Mouse (Mus musculus): ENCODE measurements around the gene Pidd1. TPM values are rescaled to one million over a fixed set of nuclear protein-coding genes. Genes with fewer than 3 reads are reported as not detected.
A peak's percentile ranks its signal among the peaks of the same experiment; 100 is the strongest.
"Not testable (repeated sequence)": the region's sequence is repeated elsewhere in the genome, so short reads cannot be mapped to it uniquely, and the experiment has no call there.

The Pidd1 gene
- polyA plus RNA-seq, 1 experiment from 2014 or later: 9.7 TPM

DNA sequence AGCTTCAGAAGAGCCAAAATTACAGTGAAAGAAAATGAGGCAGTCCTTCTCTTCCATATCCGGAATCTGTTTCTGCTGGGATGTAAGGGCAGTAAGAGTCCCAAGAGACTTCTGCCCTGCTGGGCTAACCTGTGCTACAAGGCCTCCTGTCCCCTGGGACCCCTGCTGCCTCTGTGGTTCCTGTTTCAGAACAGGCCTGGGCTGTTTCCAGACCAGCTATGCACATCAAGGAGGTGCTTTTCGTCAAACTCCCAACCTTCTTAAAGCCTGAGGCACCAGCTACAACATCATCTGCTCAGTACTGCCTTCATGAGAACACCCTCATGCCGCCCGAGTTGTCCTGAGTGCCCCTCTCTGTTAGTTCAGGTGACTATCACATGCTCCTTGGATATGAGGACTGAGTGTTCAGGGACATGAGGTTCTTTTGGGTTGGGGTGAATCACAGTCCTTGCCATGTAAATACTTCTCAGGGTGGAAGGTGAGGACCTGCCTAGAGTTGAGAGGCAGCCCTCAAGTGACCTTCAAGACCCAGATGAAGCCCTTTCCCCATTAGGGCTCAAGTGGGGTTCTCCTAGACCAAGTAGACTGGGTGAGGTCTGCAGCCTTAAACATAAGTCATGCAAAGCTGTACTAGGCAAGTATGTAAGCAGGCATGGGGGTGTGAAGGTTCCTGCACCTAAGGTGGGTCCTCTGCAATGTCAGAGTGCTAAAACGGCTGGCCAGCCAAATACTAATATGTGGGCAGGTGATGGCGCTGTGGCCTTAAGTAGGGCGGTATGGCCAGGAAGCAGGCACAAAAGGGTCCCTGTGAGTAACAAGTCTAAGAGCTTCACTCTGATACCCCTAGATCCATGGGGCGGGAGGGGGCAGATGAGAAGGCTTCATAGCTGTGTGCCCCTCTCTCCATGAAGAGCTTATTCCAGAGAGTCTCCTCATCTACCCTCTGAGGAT, 25.8 kb downstream of the Pidd1 start:
- Histone ChIP-seq H3K4me3 (ENCODE audit: low read depth, low read length) (no peak overlapping the region), H3K9ac (ENCODE audit: low read depth, low read length) (no peak overlapping the region), H3K27me3 (ENCODE audit: control insufficient read depth, insufficient read depth, low read depth, low read length) (no peaks in the 10 kb centered on the region), H3K4me2 (ENCODE audit: low read depth, low read length) (no peak overlapping the region), H3K4me1 (ENCODE audit: control insufficient read depth, low read depth, low read length) (peaks cover 16% of the 10 kb centered on the region), H3K36me3 (ENCODE audit: control insufficient read depth, insufficient read depth) (no peaks in the 10 kb centered on the region), H3K27ac (ENCODE audit: low read length) (no peak overlapping the region), H3K9me3 (replicated peaks; ENCODE audit: control insufficient read depth, low read length) (no peaks in the 10 kb centered on the region)
- 65% methylated on average over 8 of the region's 8 CpGs for WGBS (ENCODE audit: insufficient replicate concordance)
- ATAC-seq (ENCODE audit: low read depth): no peak

DNA sequence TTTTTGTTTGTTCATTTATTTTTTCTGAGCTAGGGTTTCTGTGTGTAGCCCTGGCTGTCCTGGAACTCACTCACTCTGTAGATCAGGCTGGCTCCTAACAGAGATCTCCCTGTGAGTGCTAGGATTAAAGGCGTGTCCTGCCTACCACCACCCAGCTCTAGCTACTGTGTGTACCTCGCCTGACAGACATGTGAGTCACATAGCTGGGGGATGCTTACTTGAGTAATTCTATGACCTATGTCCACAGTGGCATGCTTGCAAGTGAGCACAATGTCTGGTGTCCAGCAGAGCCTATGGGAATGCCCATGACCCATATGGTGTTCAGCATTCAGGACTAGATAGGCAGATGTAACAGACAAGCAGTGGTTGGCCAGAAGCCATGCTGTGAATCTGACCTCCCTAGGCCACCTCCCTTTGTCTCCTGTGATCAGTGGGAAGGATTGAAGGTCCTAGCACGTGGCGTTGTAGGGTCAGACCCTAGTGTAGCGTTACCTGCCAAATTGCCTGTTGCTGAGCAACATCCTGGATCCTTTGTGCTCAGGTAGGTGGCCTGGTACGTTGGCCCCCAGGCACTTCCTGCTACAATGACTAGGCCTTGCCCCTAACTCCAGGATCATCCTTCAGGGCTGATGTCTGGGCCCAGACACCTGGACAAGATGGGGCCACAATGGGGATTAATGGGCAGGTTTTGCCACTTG, 27.5 kb downstream of the Pidd1 start:
- Histone ChIP-seq H3K27ac (ENCODE audit: low read length) (no peak overlapping the region), H3K4me1 (ENCODE audit: control insufficient read depth, low read depth, low read length) (peaks cover 20% of the 10 kb centered on the region), H3K9me3 (replicated peaks; ENCODE audit: control insufficient read depth, low read length) (no peaks in the 10 kb centered on the region), H3K9ac (ENCODE audit: low read depth, low read length) (no peak overlapping the region), H3K36me3 (ENCODE audit: control insufficient read depth, insufficient read depth) (no peaks in the 10 kb centered on the region), H3K4me3 (ENCODE audit: low read depth, low read length) (no peak overlapping the region), H3K27me3 (ENCODE audit: control insufficient read depth, insufficient read depth, low read depth, low read length) (no peaks in the 10 kb centered on the region), H3K4me2 (ENCODE audit: low read depth, low read length) (no peak overlapping the region)
- ATAC-seq (ENCODE audit: low read depth): no peak
- WGBS (ENCODE audit: insufficient replicate concordance): 74% methylated on average over 6 of the region's 6 CpGs

DNA sequence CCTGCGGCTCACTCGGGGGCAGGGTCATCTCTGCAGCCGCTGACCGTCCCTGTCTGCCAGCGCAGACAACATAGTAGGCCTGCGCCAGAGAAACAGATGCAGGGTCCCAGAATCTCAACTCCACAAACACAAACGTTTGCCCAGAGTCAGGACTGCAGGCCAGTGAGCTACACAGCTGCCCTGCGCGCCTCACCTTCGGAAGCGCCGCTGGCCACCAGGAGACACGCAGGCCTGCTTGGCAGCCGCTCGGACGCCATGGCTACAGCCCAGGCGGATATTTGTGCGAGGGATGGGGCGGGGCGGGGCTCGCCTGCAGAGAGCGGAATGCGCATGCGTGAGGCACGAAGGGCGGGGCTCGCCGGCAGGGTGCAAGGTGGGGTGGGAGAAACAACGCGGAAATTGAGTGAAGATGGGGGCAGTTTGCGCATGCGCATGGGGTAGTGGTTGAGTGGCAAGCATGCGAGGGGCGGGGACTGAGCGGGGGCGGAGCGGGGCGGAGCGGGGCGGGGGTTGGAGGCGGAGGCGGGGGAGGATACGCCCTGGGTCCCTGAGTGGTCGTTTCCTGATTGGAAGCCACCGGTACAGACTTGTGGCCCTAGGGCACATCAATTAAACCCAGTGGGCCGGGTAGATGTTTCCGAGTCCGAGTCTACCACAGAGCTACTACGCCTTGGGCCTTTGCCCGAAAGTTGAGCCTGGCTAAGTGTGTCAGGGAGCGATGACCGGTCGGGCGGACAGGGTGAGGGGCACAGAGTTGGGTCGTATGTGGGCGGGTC, 29.8 kb downstream of the Pidd1 start, which contains the start of gene Gatd1:
TSS of gene Gatd1 (minus strand) at position 328 of the 776 bp plus-strand sequence.
- peak within 1 kb of the TSS; percentile 91 for H3K4me2 ChIP-seq (ENCODE audit: low read depth, low read length)
- ATAC-seq (ENCODE audit: low read depth): peak; percentile 95
- peak within 1 kb of the TSS; percentile 91 for H3K9ac ChIP-seq (ENCODE audit: low read depth, low read length)
- peaks cover 6% of the 10 kb centered on the region for H3K36me3 ChIP-seq (ENCODE audit: control insufficient read depth, insufficient read depth)
- H3K27ac ChIP-seq (ENCODE audit: low read length): peak within 1 kb of the TSS; percentile 84
- H3K4me3 ChIP-seq (ENCODE audit: low read depth, low read length): peak within 1 kb of the TSS; percentile 83
- no peaks in the 10 kb centered on the region for H3K9me3 ChIP-seq (replicated peaks; ENCODE audit: control insufficient read depth, low read length)
- under 1% methylated on average over 55 of the region's 56 CpGs for whole genome bisulfite sequencing (ENCODE audit: insufficient replicate concordance)
- no peaks in the 10 kb centered on the region for H3K27me3 ChIP-seq (ENCODE audit: control insufficient read depth, insufficient read depth, low read depth, low read length)
- peaks cover 23% of the 10 kb centered on the region for H3K4me1 ChIP-seq (ENCODE audit: control insufficient read depth, low read depth, low read length)

DNA sequence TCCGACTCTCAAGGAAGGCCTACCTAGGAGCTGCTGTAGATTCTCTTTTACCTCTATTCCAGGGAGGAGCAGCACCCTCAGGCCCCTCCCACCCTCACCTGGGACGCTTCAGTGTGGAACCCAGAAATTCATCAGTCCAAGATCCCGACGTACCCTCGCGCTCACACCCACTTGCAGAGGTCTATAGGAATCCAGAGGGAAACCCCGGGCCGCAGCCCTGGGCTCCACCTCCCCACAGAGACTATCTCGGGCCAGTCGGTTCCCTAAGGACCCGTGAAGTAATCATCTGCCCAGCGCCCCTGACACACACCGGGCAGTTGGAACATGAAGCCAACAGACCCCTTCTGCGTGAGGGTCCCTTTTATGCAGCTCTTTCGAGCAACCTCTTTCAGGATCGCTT, 30.5 kb downstream of the Pidd1 start:
- Histone ChIP-seq H3K4me2 (ENCODE audit: low read depth, low read length) (peak overlapping the region; percentile 91), H3K36me3 (ENCODE audit: control insufficient read depth, insufficient read depth) (peaks cover 6% of the 10 kb centered on the region), H3K4me3 (ENCODE audit: low read depth, low read length) (peak overlapping the region; percentile 83), H3K27ac (ENCODE audit: low read length) (peak overlapping the region; percentile 83), H3K4me1 (ENCODE audit: control insufficient read depth, low read depth, low read length) (peaks cover 24% of the 10 kb centered on the region), H3K27me3 (ENCODE audit: control insufficient read depth, insufficient read depth, low read depth, low read length) (no peaks in the 10 kb centered on the region), H3K9ac (ENCODE audit: low read depth, low read length) (peak overlapping the region; percentile 91), H3K9me3 (replicated peaks; ENCODE audit: control insufficient read depth, low read length) (no peaks in the 10 kb centered on the region)
- ATAC-seq (ENCODE audit: low read depth): no peak
- 2% methylated on average over 16 of the region's 16 CpGs for WGBS (ENCODE audit: insufficient replicate concordance)

DNA sequence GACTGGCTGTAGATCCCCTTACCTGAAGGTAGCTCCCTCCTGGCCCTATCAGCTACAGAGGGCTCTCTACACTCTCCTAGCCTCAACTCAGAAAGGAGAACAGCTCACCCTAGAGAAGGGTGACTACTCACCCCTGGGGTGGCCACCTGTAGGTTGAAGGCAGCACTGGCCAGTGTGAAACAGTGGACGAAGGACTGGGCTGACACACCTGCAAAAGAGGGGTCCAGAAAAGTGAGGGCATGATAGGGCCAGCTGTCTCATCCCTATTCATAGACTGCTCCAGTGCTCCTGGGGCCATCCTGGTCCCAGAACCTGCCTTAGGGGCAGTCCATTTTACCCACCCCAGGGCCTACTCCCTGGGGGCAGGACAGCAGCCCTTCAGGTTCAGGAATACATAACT, 32.2 kb downstream of the Pidd1 start:
- Histone ChIP-seq H3K27me3 (ENCODE audit: control insufficient read depth, insufficient read depth, low read depth, low read length) (no peaks in the 10 kb centered on the region), H3K27ac (ENCODE audit: low read length) (no peak overlapping the region), H3K9me3 (replicated peaks; ENCODE audit: control insufficient read depth, low read length) (no peaks in the 10 kb centered on the region), H3K4me3 (ENCODE audit: low read depth, low read length) (no peak overlapping the region), H3K36me3 (ENCODE audit: control insufficient read depth, insufficient read depth) (peaks cover 10% of the 10 kb centered on the region), H3K4me1 (ENCODE audit: control insufficient read depth, low read depth, low read length) (peaks cover 24% of the 10 kb centered on the region), H3K4me2 (ENCODE audit: low read depth, low read length) (no peak overlapping the region), H3K9ac (ENCODE audit: low read depth, low read length) (no peak overlapping the region)
- no peak for ATAC-seq (ENCODE audit: low read depth)
- WGBS (ENCODE audit: insufficient replicate concordance): 81% methylated on average over 1 of the region's 1 CpGs

DNA sequence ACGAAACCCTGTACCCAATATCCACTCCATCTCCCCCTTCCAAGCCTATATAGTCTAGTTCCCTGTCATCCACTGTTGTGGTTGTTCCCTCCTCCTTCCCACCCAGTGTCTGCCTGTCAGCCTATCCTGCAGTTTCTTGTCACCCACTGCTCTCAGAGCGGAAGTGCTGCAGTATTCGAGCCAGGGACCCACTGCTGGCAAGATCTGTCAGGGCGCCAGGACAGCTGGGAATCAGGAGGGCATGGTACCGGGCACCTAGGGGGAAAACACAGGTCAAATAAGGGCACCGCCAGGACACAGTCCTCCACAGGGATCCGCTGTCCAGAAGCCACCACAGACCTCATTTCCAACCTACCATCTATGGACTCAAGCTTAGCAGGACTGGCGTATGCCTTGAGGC, 33.2 kb downstream of the Pidd1 start:
- Histone ChIP-seq H3K9ac (ENCODE audit: low read depth, low read length) (no peak overlapping the region), H3K36me3 (ENCODE audit: control insufficient read depth, insufficient read depth) (peaks cover 10% of the 10 kb centered on the region), H3K9me3 (replicated peaks; ENCODE audit: control insufficient read depth, low read length) (no peaks in the 10 kb centered on the region), H3K4me3 (ENCODE audit: low read depth, low read length) (no peak overlapping the region), H3K27ac (ENCODE audit: low read length) (no peak overlapping the region), H3K4me2 (ENCODE audit: low read depth, low read length) (no peak overlapping the region), H3K27me3 (ENCODE audit: control insufficient read depth, insufficient read depth, low read depth, low read length) (no peaks in the 10 kb centered on the region), H3K4me1 (ENCODE audit: control insufficient read depth, low read depth, low read length) (peaks cover 24% of the 10 kb centered on the region)
- WGBS (ENCODE audit: insufficient replicate concordance): 73% methylated on average over 8 of the region's 8 CpGs
- no peak for ATAC-seq (ENCODE audit: low read depth)

DNA sequence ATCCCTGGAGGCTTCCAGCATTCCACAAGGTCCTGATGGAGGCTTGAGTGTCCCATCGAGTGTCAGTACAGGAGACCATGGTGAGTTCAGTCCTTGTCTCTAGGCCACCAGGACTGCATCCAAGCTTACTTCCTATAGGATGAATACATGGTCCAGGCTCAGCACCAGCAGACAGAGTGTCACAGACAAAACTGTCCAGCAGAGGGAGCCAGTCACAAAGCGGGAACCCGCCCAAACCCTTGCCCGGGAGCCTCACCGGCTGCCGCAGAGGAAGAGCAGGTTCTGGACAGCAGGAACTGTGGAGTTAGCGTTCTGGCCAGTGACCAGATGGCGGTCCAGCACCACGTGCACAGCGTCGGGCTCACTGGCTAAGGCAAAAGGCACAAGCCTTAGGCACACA, 35.0 kb downstream of the Pidd1 start:
- WGBS (ENCODE audit: insufficient replicate concordance): 9% methylated on average over 11 of the region's 11 CpGs
- H3K27ac ChIP-seq (ENCODE audit: low read length): no peak overlapping the region
- H3K9me3 ChIP-seq (replicated peaks; ENCODE audit: control insufficient read depth, low read length): no peaks in the 10 kb centered on the region
- peak overlapping the region; percentile 32; the same call in 1 of the 2 replicates for H3K9ac ChIP-seq (ENCODE audit: low read depth, low read length)
- no peak overlapping the region for H3K4me2 ChIP-seq (ENCODE audit: low read depth, low read length)
- ATAC-seq (ENCODE audit: low read depth): peak; percentile 51
- H3K4me3 ChIP-seq (ENCODE audit: low read depth, low read length): no peak overlapping the region
- peaks cover 10% of the 10 kb centered on the region for H3K36me3 ChIP-seq (ENCODE audit: control insufficient read depth, insufficient read depth)
- peaks cover 15% of the 10 kb centered on the region for H3K4me1 ChIP-seq (ENCODE audit: control insufficient read depth, low read depth, low read length)
- H3K27me3 ChIP-seq (ENCODE audit: control insufficient read depth, insufficient read depth, low read depth, low read length): no peaks in the 10 kb centered on the region

DNA sequence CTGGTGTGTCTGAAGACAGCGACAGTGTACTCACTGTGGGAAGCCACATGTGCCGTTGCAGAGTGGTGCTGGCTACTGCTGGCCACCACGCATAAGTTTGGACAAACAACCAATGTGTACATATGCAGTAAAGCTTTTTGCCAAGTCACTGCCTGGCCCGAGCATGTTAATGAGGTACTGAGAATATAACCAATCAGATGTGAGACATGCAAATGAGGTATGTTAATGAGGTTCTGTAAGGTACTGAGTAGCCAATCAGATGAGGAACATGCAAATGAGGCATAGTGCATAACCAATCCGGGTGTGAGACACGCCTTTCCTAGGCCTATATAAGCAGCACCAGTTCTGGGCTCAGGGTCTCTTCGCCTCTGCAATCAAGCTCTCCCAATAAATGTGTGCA, 36.2 kb downstream of the Pidd1 start:
- not testable (repeated sequence) for H3K4me1 ChIP-seq (ENCODE audit: control insufficient read depth, low read depth, low read length)
- WGBS (ENCODE audit: insufficient replicate concordance): 90% methylated on average over 7 of the region's 7 CpGs

More for the DNA sequence above, 36.2 kb downstream of the Pidd1 start:
- not testable (repeated sequence) for H3K27ac ChIP-seq (ENCODE audit: low read length); H3K27me3 ChIP-seq (ENCODE audit: control insufficient read depth, insufficient read depth, low read depth, low read length); H3K9ac ChIP-seq (ENCODE audit: low read depth, low read length); H3K4me3 ChIP-seq (ENCODE audit: low read depth, low read length); H3K9me3 ChIP-seq (replicated peaks; ENCODE audit: control insufficient read depth, low read length); H3K4me2 ChIP-seq (ENCODE audit: low read depth, low read length); ATAC-seq (ENCODE audit: low read depth)
- peaks cover 17% of the 10 kb centered on the region for H3K36me3 ChIP-seq (ENCODE audit: control insufficient read depth, insufficient read depth)

Data from liver, embryonic 16.5 days (tissue).